Mouse (Mus musculus) lung, adult 10 weeks (tissue): ENCODE measurements around the gene Gm20897. TPM values are rescaled to one million over a fixed set of nuclear protein-coding genes. Genes with fewer than 3 reads are reported as not detected.

ENCODE experiments used
- polyA plus RNA-seq: library from polyadenylated mRNA; stranded (reverse); fragments of 350-450 nt; fragmentation: Illumina TruSeq; extraction: RNeasy Lipid Tissue Mini Kit (QIAGEN cat#74804); gene quantifications from one replicate; pipeline ENCODE4 v1.2.3, GENCODE M21; 2014; ENCODE audit warnings: low read depth, low replicate concordance; ENCODE audit not compliant: insufficient read depth

The Gm20897 gene
- polyA plus RNA-seq, result not detected

DNA sequence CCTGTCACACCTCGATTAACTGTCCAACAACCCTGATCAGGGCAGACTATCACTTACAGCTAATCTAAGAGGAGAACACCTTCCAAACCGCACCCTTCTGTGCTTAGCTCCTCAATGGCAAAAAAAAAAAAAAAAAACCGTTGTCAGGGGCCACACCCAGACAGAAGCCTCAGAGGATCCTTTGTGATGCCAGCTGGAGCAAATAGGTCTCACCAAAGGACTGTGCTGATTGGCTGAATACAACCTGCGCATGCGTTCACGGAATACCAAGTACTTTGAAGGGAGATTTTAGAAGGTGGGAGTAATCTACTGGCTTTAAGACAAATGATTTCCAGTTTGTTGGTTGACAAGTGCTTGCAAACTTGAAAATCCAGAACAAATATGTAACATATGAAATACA is at the start of gene Gm20897:
Gene Gm20897, minus strand, starts transcription at position 101 of the 400 bp plus-strand sequence.

Other genes with a start within 250 kb of the Gm20897 start
- gene Gm21732, start 73.5 kb upstream of the Gm20897 start, polyA plus RNA-seq, result not detected